In genomic region chr11:75737806-75738476, GRCm38 (mm10) we compare ENCODE assay signal across 14 mouse cellular contexts. TPM values are rescaled to one million over a fixed set of nuclear protein-coding genes. Genes with fewer than 3 reads are reported as not detected.
DNase-seq lines count a peak whose midpoint lies in the region; ATAC-seq lines count a peak whose summit lies in the region.
"Had no signal": no experiment of that assay in that cellular context is flagged by ENCODE, and none has a peak within 500 bp of the region (broad histone marks: within the 10 kb centered on the region; RNA-seq: fewer than 3 reads in every experiment).

No protein-coding gene starts in this region.

- peaks cover 39% of the 10 kb centered on the region for H3K36me3 ChIP-seq in kidney, embryonic 15.5 days
- H3K36me3 ChIP-seq: embryonic facial prominence, embryonic 15.5 days had no signal

- no peaks in the 10 kb centered on the region for H3K27me3 ChIP-seq in kidney, embryonic 15.5 days
- H3K27me3 ChIP-seq: embryonic facial prominence, embryonic 15.5 days; limb, embryonic 13.5 days had no signal

- H3K9me3 ChIP-seq in kidney, embryonic 15.5 days (replicated peaks): no peaks in the 10 kb centered on the region
- H3K9me3 ChIP-seq: embryonic facial prominence, embryonic 15.5 days; limb, embryonic 13.5 days had no signal

- no peak overlapping the region for H3K9ac ChIP-seq in kidney, embryonic 15.5 days
- H3K9ac ChIP-seq: embryonic facial prominence, embryonic 15.5 days had no signal

- 53% methylated on average over 2 of the region's 2 CpGs for WGBS in kidney, embryonic 15.5 days

- H3K4me1 ChIP-seq in kidney, embryonic 15.5 days: peaks cover 58% of the 10 kb centered on the region

- H3K4me2 ChIP-seq in kidney, embryonic 15.5 days: no peak overlapping the region
- H3K4me2 ChIP-seq: embryonic facial prominence, embryonic 15.5 days had no signal

- peak; percentile 21 to 43 for DNase-seq in kidney, postnatal 36 days
- peak; percentile 51 for DNase-seq in 416B (ENCODE audit: low read depth)
- peak; percentile 49 to 57 for DNase-seq in B cell, adult 2 months
- DNase-seq in urinary bladder, postnatal 36 days (ENCODE audit: low spot score in 2 of 2): no peak
- no peak for DNase-seq in cerebellum, adult 9-10 months
- DNase-seq: adrenal gland, adult 2 months; cerebellum, adult 18-20 months; lung, adult 2 months had no signal

- no peak for ATAC-seq in kidney, embryonic 15.5 days (replicated peaks; ENCODE audit: low FRiP score)
- peak; percentile 28 for ATAC-seq in granulocyte monocyte progenitor cell, adult 5-6 weeks (replicated peaks; ENCODE audit: poor library complexity, severe bottlenecking)
- ATAC-seq: forebrain, embryonic 14.5 days; hindbrain, embryonic 16.5 days had no signal

- H3K4me3 ChIP-seq in kidney, embryonic 15.5 days (replicated peaks): no peak overlapping the region
- H3K4me3 ChIP-seq: embryonic facial prominence, embryonic 15.5 days; limb, embryonic 13.5 days had no signal

- H3K27ac ChIP-seq in kidney, embryonic 15.5 days: no peak overlapping the region
- H3K27ac ChIP-seq: limb, embryonic 13.5 days had no signal

RNA-seq across cellular contexts. Expression of gene Ywhae, which starts 5.3 kb away (rescaled TPM):
- 963 and 1,014 TPM in 2 replicates for polyA plus RNA-seq in kidney, embryonic 15.5 days (2015; fragmentation: Nextera tagmentation; extraction: Ambion mirVana)
- total RNA-seq in granulocyte monocyte progenitor cell, adult 5-6 weeks (2014; fragmentation: Nextera tagmentation): 470 and 493 TPM in 2 replicates
- 364 and 374 TPM in 2 replicates for total RNA-seq in granulocyte monocyte progenitor cell, adult 5-6 weeks (2017)

RNA-seq across cellular contexts. Expression of gene Doc2b, which starts 57.9 kb away (rescaled TPM):
- polyA plus RNA-seq in kidney, embryonic 15.5 days (2015; fragmentation: Nextera tagmentation; extraction: Ambion mirVana): 1.0 and 1.4 TPM in 2 replicates
- total RNA-seq in granulocyte monocyte progenitor cell, adult 5-6 weeks (2014; fragmentation: Nextera tagmentation): not detected in 2 replicates
- total RNA-seq in granulocyte monocyte progenitor cell, adult 5-6 weeks (2017): not detected in 2 replicates

RNA-seq across cellular contexts. Expression of gene Crk, which starts 58.9 kb away (rescaled TPM):
- 119 and 131 TPM in 2 replicates for polyA plus RNA-seq in kidney, embryonic 15.5 days (2015; fragmentation: Nextera tagmentation; extraction: Ambion mirVana)
- 23.8 and 31.7 TPM in 2 replicates for total RNA-seq in granulocyte monocyte progenitor cell, adult 5-6 weeks (2014; fragmentation: Nextera tagmentation)
- 33.2 and 38.1 TPM in 2 replicates for total RNA-seq in granulocyte monocyte progenitor cell, adult 5-6 weeks (2017)

Comparison
In these comparisons a context has a peak if more than half of its experiments do, and no peak if none do; other contexts are left out.
1. DNase-seq: peak in kidney, postnatal 36 days (2 of 2), 416B (single experiment) and B cell, adult 2 months (2 of 2); none in urinary bladder, postnatal 36 days (0 of 2) and cerebellum, adult 9-10 months (single experiment).